Mouse (Mus musculus) forebrain, postnatal 0 days (tissue): ENCODE results near the gene Sept4. TPM values are rescaled to one million over a fixed set of nuclear protein-coding genes. Genes with fewer than 3 reads are reported as not detected.

Source experiments
- ATAC-seq: fragments of 200-750 bp; cut with Nextera tagmentation; 2 replicates; pipeline ENCODE4 v1.8.0; 2017; ENCODE audit warnings: mild to moderate bottlenecking, moderate library complexity
- DNase-seq: peaks from one replicate; pipeline ENCODE4 v3.0.0-alpha.2; 2015
- H3K27ac ChIP-seq: fragments of 300-500 bp; sonication (generic); 2 replicates; pipeline ENCODE4 v1.5.1; 2014; ENCODE audit warnings: low read depth, mild to moderate bottlenecking, antibody characterized with exemption, low read length, moderate library complexity, mixed read lengths
- H3K27me3 ChIP-seq: fragments of 300-500 bp; sonication (generic); 2 replicates; pipeline ENCODE4 v1.6.1; 2014; ENCODE audit warnings: mild to moderate bottlenecking, low read length, mixed read lengths; ENCODE audit not compliant: insufficient read depth
- H3K36me3 ChIP-seq: fragments of 300-500 bp; sonication (generic); 2 replicates; pipeline ENCODE4 v1.6.1; 2014; ENCODE audit warnings: mild to moderate bottlenecking, moderate library complexity; ENCODE audit not compliant: insufficient read depth
- H3K4me1 ChIP-seq: fragments of 300-500 bp; sonication (generic); 2 replicates; pipeline ENCODE4 v1.6.1; 2014; ENCODE audit warnings: antibody characterized with exemption; ENCODE audit not compliant: insufficient read depth
- H3K4me2 ChIP-seq: fragments of 300-500 bp; sonication (generic); 2 replicates; pipeline ENCODE4 v1.6.1; 2014; ENCODE audit warnings: low read depth, mild to moderate bottlenecking, moderate library complexity
- H3K4me3 ChIP-seq: fragments of 300-500 bp; sonication (generic); 2 replicates; pipeline ENCODE4 v1.5.1; 2014; ENCODE audit warnings: low read depth, low read length, mixed read lengths
- H3K9ac ChIP-seq: fragments of 300-500 bp; sonication (generic); 2 replicates; pipeline ENCODE4 v1.6.1; 2014; ENCODE audit warnings: mild to moderate bottlenecking
- H3K9me3 ChIP-seq: fragments of 300-500 bp; sonication (generic); 2 replicates; pipeline ENCODE4 v1.6.1; 2016; ENCODE audit warnings: low read length
- CTCF ChIP-seq: sonication (generic); IDR thresholded peaks from 2 replicates; pipeline ENCODE4 v1.5.1; 2016; ENCODE audit warnings: antibody characterized with exemption, control low read depth, low read depth
- WGBS: fragments of 180-500 bp; shearing (Covaris S2); extraction: QIAGEN DNeasy Blood & Tissue Kit; methylation state at CpG from one replicate; pipeline ENCODE4 v1.1.7; 2014; 5-methylcytosine and 5-hydroxymethylcytosine counted together
- polyA plus RNA-seq: library from polyadenylated mRNA; unstranded; fragments of >200 nt; fragmentation: Nextera tagmentation; extraction: Ambion mirVana; gene quantifications from 2 replicates; pipeline ENCODE4 v1.2.1, GENCODE M21; 2015
- total RNA-seq: library from RNA; depleted of rRNA; stranded (reverse); fragments of >200 nt; gene quantifications from 2 replicates; pipeline ENCODE4 v1.2.3, GENCODE M21; 2014

Sept4 gene
- total and polyA plus RNA-seq, 2 experiments from 2014 or later, result 22.5 to 34.2 TPM

- TF ChIP-seq CTCF, result no peak
- H3K27ac ChIP-seq, result no peak overlapping the region
- WGBS, result 53% methylated on average over 6 of the region's 6 CpGs
- DNase-seq, result no peak
- H3K9me3 ChIP-seq, result no peaks in the 10 kb centered on the region
- no peak overlapping the region for H3K4me2 ChIP-seq
- H3K4me3 ChIP-seq, result no peak overlapping the region
- H3K9ac ChIP-seq, result no peak overlapping the region
- H3K4me1 ChIP-seq, result no peaks in the 10 kb centered on the region
- H3K27me3 ChIP-seq, result no peaks in the 10 kb centered on the region
- ATAC-seq, result no peak
- no peaks in the 10 kb centered on the region for H3K36me3 ChIP-seq
Measured at GRCm38 (mm10) chr11:87531695-87532094, 37.0 kb upstream of the Sept4 start.

- DNase-seq (no peak), ATAC-seq (no peak)
- no peak overlapping the region for H3K9ac ChIP-seq
- H3K36me3 ChIP-seq, result no peaks in the 10 kb centered on the region
- no peaks in the 10 kb centered on the region for H3K27me3 ChIP-seq
- H3K4me1 ChIP-seq, result no peaks in the 10 kb centered on the region
- no peak overlapping the region for H3K4me3 ChIP-seq
- no peak overlapping the region for H3K27ac ChIP-seq
- H3K4me2 ChIP-seq, result no peak overlapping the region
- H3K9me3 ChIP-seq, result no peaks in the 10 kb centered on the region
- 46% methylated on average over 8 of the region's 8 CpGs for WGBS
- no peak for TF ChIP-seq CTCF
Measured at GRCm38 (mm10) chr11:87542285-87542684, 26.4 kb upstream of the Sept4 start.

- no peaks in the 10 kb centered on the region for H3K36me3 ChIP-seq
- H3K27ac ChIP-seq, result no peak overlapping the region
- ATAC-seq (no peak), DNase-seq (no peak)
- H3K9me3 ChIP-seq, result no peaks in the 10 kb centered on the region
- H3K9ac ChIP-seq, result no peak overlapping the region
- H3K4me3 ChIP-seq, result no peak overlapping the region
- WGBS, result 46% methylated on average over 3 of the region's 3 CpGs
- H3K4me1 ChIP-seq, result no peaks in the 10 kb centered on the region
- no peak for TF ChIP-seq CTCF
- no peaks in the 10 kb centered on the region for H3K27me3 ChIP-seq
- H3K4me2 ChIP-seq, result no peak overlapping the region
Measured at GRCm38 (mm10) chr11:87542906-87543305, 25.8 kb upstream of the Sept4 start.

- no peaks in the 10 kb centered on the region for H3K27me3 ChIP-seq
- TF ChIP-seq CTCF, result no peak
- no peak overlapping the region for H3K4me2 ChIP-seq
- H3K4me3 ChIP-seq, result no peak overlapping the region
- no peak overlapping the region for H3K27ac ChIP-seq
- ATAC-seq (no peak), DNase-seq (no peak)
- WGBS, result 77% methylated on average over 4 of the region's 4 CpGs
- H3K36me3 ChIP-seq, result no peaks in the 10 kb centered on the region
- H3K4me1 ChIP-seq, result no peaks in the 10 kb centered on the region
- no peak overlapping the region for H3K9ac ChIP-seq
- no peaks in the 10 kb centered on the region for H3K9me3 ChIP-seq
Measured at GRCm38 (mm10) chr11:87553342-87553741, 15.4 kb upstream of the Sept4 start.

- no peak overlapping the region for H3K9ac ChIP-seq
- DNase-seq (no peak), ATAC-seq (no peak)
- H3K9me3 ChIP-seq, result no peaks in the 10 kb centered on the region
- no peak overlapping the region for H3K4me3 ChIP-seq
- H3K4me1 ChIP-seq, result no peaks in the 10 kb centered on the region
- TF ChIP-seq CTCF, result no peak
- 26% methylated on average over 5 of the region's 5 CpGs for WGBS
- no peaks in the 10 kb centered on the region for H3K36me3 ChIP-seq
- H3K27me3 ChIP-seq, result no peaks in the 10 kb centered on the region
- no peak overlapping the region for H3K27ac ChIP-seq
- H3K4me2 ChIP-seq, result no peak overlapping the region
Measured at GRCm38 (mm10) chr11:87554386-87554785, 14.3 kb upstream of the Sept4 start.

GRCm38 (mm10) chr11:87555106-87555703, 13.5 kb upstream of the Sept4 start:
- ATAC-seq (no peak), DNase-seq (no peak)
- no peaks in the 10 kb centered on the region for H3K27me3 ChIP-seq
- no peak overlapping the region for H3K9ac ChIP-seq
- no peak overlapping the region for H3K4me2 ChIP-seq
- H3K36me3 ChIP-seq, result no peaks in the 10 kb centered on the region
- no peak for TF ChIP-seq CTCF
- WGBS, result 28% methylated on average over 2 of the region's 2 CpGs
- H3K4me3 ChIP-seq, result no peak overlapping the region
- no peaks in the 10 kb centered on the region for H3K4me1 ChIP-seq
- H3K27ac ChIP-seq, result no peak overlapping the region
- no peaks in the 10 kb centered on the region for H3K9me3 ChIP-seq

GRCm38 (mm10) chr11:87561208-87561607, 7.5 kb upstream of the Sept4 start:
- Histone ChIP-seq H3K4me3 (no peak overlapping the region), H3K27me3 (no peaks in the 10 kb centered on the region), H3K4me2 (no peak overlapping the region), H3K9me3 (no peaks in the 10 kb centered on the region), H3K36me3 (no peaks in the 10 kb centered on the region), H3K4me1 (no peaks in the 10 kb centered on the region), H3K9ac (no peak overlapping the region), H3K27ac (no peak overlapping the region)
- DNase-seq (no peak), ATAC-seq (no peak)
- no peak for TF ChIP-seq CTCF
- WGBS, result 74% methylated on average over 6 of the region's 6 CpGs
